Mouse (Mus musculus) left cerebral cortex, postnatal 14 days (tissue): Measurements from ENCODE around the gene Padi2. TPM values are rescaled to one million over a fixed set of nuclear protein-coding genes. Genes with fewer than 3 reads are reported as not detected.
A peak's percentile ranks its signal among the peaks of the same experiment; 100 is the strongest.

Experiments used
- DNase-seq, 2 experiments: peaks; one replicate each; pipeline ENCODE4 v3.0.0; 2021 to 2022; ENCODE audit warnings: low spot score in 2 of 2, mixed read lengths in 1 of 2
- intact Hi-C: fragments of 180-260 bp; cut with DNase I; formaldehyde crosslinking; loops from one replicate; pipeline ENCODE4 v1.15.1; 2025
- total RNA-seq, 2 experiments: library from RNA; stranded (reverse); gene quantifications; 2 replicates each; pipeline ENCODE4 v1.2.3; 2021

Padi2 gene
- total RNA-seq, 2 experiments from 2014 or later, result 5.7 to 8.1 TPM

GRCm38 (mm10) chr4:140879739-140880138 lies 26.4 kb upstream of the Padi2 start:
- peak; percentile 48 to 55 for DNase-seq
- intact Hi-C loops, result no loop called here

GRCm38 (mm10) chr4:140880207-140880606 lies 25.9 kb upstream of the Padi2 start:
- intact Hi-C loops, result no loop called here
- no peak for DNase-seq

- DNase-seq, result no peak
- intact Hi-C loops, result no loop called here
Observed at GRCm38 (mm10) chr4:140881026-140881670, 25.0 kb upstream of the Padi2 start.

GRCm38 (mm10) chr4:140881771-140882170 lies 24.4 kb upstream of the Padi2 start:
- DNase-seq, result no peak
- intact Hi-C loops, result no loop called here

GRCm38 (mm10) chr4:140882365-140882764 lies 23.8 kb upstream of the Padi2 start:
- intact Hi-C loops, result no loop called here
- no peak for DNase-seq

GRCm38 (mm10) chr4:140882981-140883380 lies 23.2 kb upstream of the Padi2 start:
- intact Hi-C loops, result no loop called here
- DNase-seq, result no peak

GRCm38 (mm10) chr4:140883852-140884251 lies 22.3 kb upstream of the Padi2 start:
- peak in 1 of 2 experiments; percentile 49 for DNase-seq
- intact Hi-C loops, result no loop called here

GRCm38 (mm10) chr4:140891525-140892162 lies 14.5 kb upstream of the Padi2 start:
- DNase-seq, result no peak

GRCm38 (mm10) chr4:140892163-140892530 lies 14.0 kb upstream of the Padi2 start:
- intact Hi-C loops, result no loop called here
- no peak for DNase-seq

More at GRCm38 (mm10) chr4:140891525-140892162, 14.5 kb upstream of the Padi2 start:
- intact Hi-C loops, result no loop called here

- no peak for DNase-seq
- intact Hi-C loops, result loop anchor here (10.0 kb wide), 1 partner anchor 120 kb away; no protein-coding TSS in a partner anchor
Observed at GRCm38 (mm10) chr4:140904776-140905425, 1.2 kb upstream of the Padi2 start.

- DNase-seq, result no peak
- intact Hi-C loops, result loop anchor here (10.0 kb wide), 1 partner anchor 121 kb away; no protein-coding TSS in a partner anchor
Observed at GRCm38 (mm10) chr4:140905426-140905871, 695 bp upstream of the Padi2 start.

- DNase-seq, result no peak
- intact Hi-C loops, result loop anchor here (10.0 kb wide), 1 partner anchor 122 kb away; no protein-coding TSS in a partner anchor
Observed at GRCm38 (mm10) chr4:140906827-140907280, 710 bp downstream of the Padi2 start.

- no peak for DNase-seq
- intact Hi-C loops, result loop anchor here (10.0 kb wide), 1 partner anchor 123 kb away; no protein-coding TSS in a partner anchor
Observed at GRCm38 (mm10) chr4:140907306-140908024, 1.3 kb downstream of the Padi2 start.

GRCm38 (mm10) chr4:140908627-140909026 lies 2.5 kb downstream of the Padi2 start:
- no peak for DNase-seq
- intact Hi-C loops, result loop anchor here (10.0 kb wide), 1 partner anchor 124 kb away; no protein-coding TSS in a partner anchor

- no peak for DNase-seq
- intact Hi-C loops, result loop anchor here (10.0 kb wide), 1 partner anchor 125 kb away; no protein-coding TSS in a partner anchor
Observed at GRCm38 (mm10) chr4:140909536-140909935, 3.4 kb downstream of the Padi2 start.

GRCm38 (mm10) chr4:140910661-140911310 lies 4.6 kb downstream of the Padi2 start:
- no peak for DNase-seq
- intact Hi-C loops, result no loop called here

- no peak for DNase-seq
- intact Hi-C loops, result no loop called here
Observed at GRCm38 (mm10) chr4:140911416-140911815, 5.3 kb downstream of the Padi2 start.

GRCm38 (mm10) chr4:140912271-140912833 lies 6.2 kb downstream of the Padi2 start:
- intact Hi-C loops, result no loop called here
- DNase-seq, result no peak

- intact Hi-C loops, result no loop called here
- no peak for DNase-seq
Observed at GRCm38 (mm10) chr4:140913565-140913964, 7.4 kb downstream of the Padi2 start.
